Mouse (Mus musculus) CH12.LX (cell line): ENCODE results near the gene Mapk8ip3. TPM values are rescaled to one million over a fixed set of nuclear protein-coding genes. Genes with fewer than 3 reads are reported as not detected.

Source experiments
- DNase-seq: peaks from one replicate; pipeline ENCODE4 v3.0.0-alpha.2; 2013; ENCODE audit errors: extremely low read depth
- H3K27ac ChIP-seq: 2 replicates; pipeline ENCODE4 v1.5.1; 2012; ENCODE audit warnings: low read depth, mild to moderate bottlenecking, control low read depth, moderate library complexity; ENCODE audit not compliant: insufficient read depth
- H3K27me3 ChIP-seq: replicated peaks from 2 replicates; pipeline ENCODE3; 2012; ENCODE audit warnings: inconsistent platforms
- H3K36me3 ChIP-seq, 2 experiments: replicated peaks in 1 of 2; 2 replicates each; pipeline versions ENCODE3 to v1.6.1; 2012; ENCODE audit warnings: inconsistent platforms in 1 of 2, low read length in 1 of 2, mild to moderate bottlenecking in 1 of 2, mixed read lengths in 1 of 2, moderate library complexity in 1 of 2; ENCODE audit not compliant: control insufficient read depth in 1 of 2, insufficient read depth in 1 of 2
- H3K4me1 ChIP-seq, 2 experiments: 2 replicates each; pipeline ENCODE4 v1.6.1; 2012; ENCODE audit warnings: inconsistent platforms in 1 of 2, moderate library complexity in 1 of 2; ENCODE audit not compliant: insufficient read depth in 2 of 2, control insufficient read depth in 1 of 2
- H3K4me2 ChIP-seq: 2 replicates; pipeline ENCODE4 v1.6.1; 2012; ENCODE audit warnings: low read depth, mild to moderate bottlenecking, control low read depth; ENCODE audit not compliant: poor library complexity, insufficient read depth, severe bottlenecking
- H3K4me3 ChIP-seq, 3 experiments: fragments of 150-350 bp in 1 of 3; sonication (generic) in 1 of 3; replicated peaks in 1 of 3; 2 replicates each; pipeline versions ENCODE3 to v1.5.1; 2011 to 2012; ENCODE audit warnings: low read depth in 2 of 3, low read length in 2 of 3, mild to moderate bottlenecking in 2 of 3, moderate library complexity in 2 of 3, control low read depth in 1 of 3, improper control_type of control experiment in 1 of 3, inconsistent platforms in 1 of 3, mixed read lengths in 1 of 3; ENCODE audit not compliant: poor library complexity in 1 of 3
- H3K79me2 ChIP-seq: replicated peaks from 2 replicates; pipeline ENCODE4 v1.6.1; 2012; ENCODE audit warnings: mild to moderate bottlenecking, moderate library complexity; ENCODE audit not compliant: control insufficient read depth, poor library complexity, insufficient read depth, severe bottlenecking; ENCODE audit errors: extremely low read depth
- H3K9ac ChIP-seq: 2 replicates; pipeline ENCODE4 v1.6.1; 2012; ENCODE audit warnings: low read depth, mild to moderate bottlenecking, control low read depth, moderate library complexity; ENCODE audit not compliant: insufficient read depth
- H3K9me3 ChIP-seq: replicated peaks from 2 replicates; pipeline ENCODE3; 2012; ENCODE audit warnings: low read length, inconsistent platforms, mixed read lengths
- CHD1 ChIP-seq: IDR thresholded peaks from 2 replicates; pipeline ENCODE4 v1.6.1; 2012; ENCODE audit warnings: low read depth, low read length, improper control_type of control experiment, inconsistent platforms
- CHD2 ChIP-seq: IDR thresholded peaks from 2 replicates; pipeline ENCODE4 v1.6.1; 2011; ENCODE audit warnings: low read length, improper control_type of control experiment
- CTCF ChIP-seq, 2 experiments: IDR thresholded peaks in 1 of 2; conservative IDR thresholded peaks in 1 of 2; 2 replicates each; pipeline ENCODE4 v1.5.1; 2011 to 2012; ENCODE audit warnings: low read depth in 2 of 2, low read length in 2 of 2, improper control_type of control experiment in 1 of 2, inconsistent platforms in 1 of 2, mild to moderate bottlenecking in 1 of 2, moderate library complexity in 1 of 2
- ELF1 ChIP-seq: IDR thresholded peaks from 2 replicates; pipeline ENCODE4 v1.6.1; 2014; ENCODE audit warnings: low read depth, mild to moderate bottlenecking, inconsistent platforms, low read length, improper control_type of control experiment
- EP300 ChIP-seq: IDR thresholded peaks from 2 replicates; pipeline ENCODE4 v1.6.1; 2011; ENCODE audit warnings: low read length, improper control_type of control experiment
- GABPA ChIP-seq: IDR thresholded peaks from 2 replicates; pipeline ENCODE4 v1.6.1; 2012; ENCODE audit warnings: low read depth, low read length, improper control_type of control experiment, inconsistent platforms; ENCODE audit not compliant: insufficient replicate concordance
- HCFC1 ChIP-seq: IDR thresholded peaks from 2 replicates; pipeline ENCODE4 v1.6.1; 2012; ENCODE audit warnings: low read depth, mild to moderate bottlenecking, inconsistent platforms, low read length, improper control_type of control experiment
- JUN ChIP-seq: IDR thresholded peaks from 2 replicates; pipeline ENCODE4 v1.6.1; 2011; ENCODE audit warnings: low read depth, mild to moderate bottlenecking, low read length, improper control_type of control experiment, moderate library complexity; ENCODE audit not compliant: insufficient read depth
- JUND ChIP-seq: conservative IDR thresholded peaks from 2 replicates; pipeline ENCODE4 v1.6.1; 2011; ENCODE audit warnings: low read depth, low read length, improper control_type of control experiment
- MAX ChIP-seq: IDR thresholded peaks from 2 replicates; pipeline ENCODE4 v1.6.1; 2011; ENCODE audit warnings: low read length, improper control_type of control experiment
- MAZ ChIP-seq: IDR thresholded peaks from 2 replicates; pipeline ENCODE4 v1.6.1; 2012; ENCODE audit warnings: low read depth, mild to moderate bottlenecking, inconsistent platforms, low read length, improper control_type of control experiment, moderate library complexity
- PAX5 ChIP-seq: IDR thresholded peaks from 2 replicates; pipeline ENCODE4 v1.6.1; 2012; ENCODE audit warnings: low read length, inconsistent platforms, mixed read lengths
- POLR2AphosphoS2 ChIP-seq: IDR thresholded peaks from 2 replicates; pipeline ENCODE4 v1.6.1; 2011; ENCODE audit warnings: low read depth, low read length, improper control_type of control experiment
- RAD21 ChIP-seq: IDR thresholded peaks from 2 replicates; pipeline ENCODE4 v1.6.1; 2011; ENCODE audit warnings: low read depth, mild to moderate bottlenecking, low read length, improper control_type of control experiment, moderate library complexity
- RCOR1 ChIP-seq: conservative IDR thresholded peaks from 2 replicates; pipeline ENCODE4 v1.6.1; 2012; ENCODE audit warnings: low read depth, mild to moderate bottlenecking, inconsistent platforms, low read length, improper control_type of control experiment
- SMC3 ChIP-seq: IDR thresholded peaks from 2 replicates; pipeline ENCODE4 v1.6.1; 2011; ENCODE audit warnings: low read depth, low read length, improper control_type of control experiment
- TBP ChIP-seq: conservative IDR thresholded peaks from 2 replicates; pipeline ENCODE4 v1.6.1; 2011; ENCODE audit warnings: low read depth, low read length, improper control_type of control experiment
- TCF12 ChIP-seq: IDR thresholded peaks from 2 replicates; pipeline ENCODE4 v1.6.1; 2014; ENCODE audit warnings: low read depth, mild to moderate bottlenecking, inconsistent platforms, low read length, improper control_type of control experiment
- USF1 ChIP-seq: IDR thresholded peaks from 2 replicates; pipeline ENCODE4 v1.6.1; 2014; ENCODE audit warnings: low read depth, mild to moderate bottlenecking, inconsistent platforms, low read length, improper control_type of control experiment
- USF2 ChIP-seq: conservative IDR thresholded peaks from 2 replicates; pipeline ENCODE4 v1.6.1; 2011; ENCODE audit warnings: low read depth, low read length, improper control_type of control experiment
- ZKSCAN1 ChIP-seq: IDR thresholded peaks from 2 replicates; pipeline ENCODE4 v1.6.1; 2012; ENCODE audit warnings: low read depth, inconsistent platforms, low read length, improper control_type of control experiment, borderline replicate concordance
- dilution Hi-C: fragments of 300-500 bp; cut with MboI; formaldehyde crosslinking; loops from 2 replicates; pipeline ENCODE4 v1.14.3; 2020; ENCODE audit warnings: low sequenced_read_pairs; ENCODE audit not compliant: extremely low pct_unique_long_range_greater_than_20kb, extremely low pct_ligation_motif_present
- in situ Hi-C: fragments of 300-500 bp; cut with MboI; formaldehyde crosslinking; loops from 3 replicates; pipeline ENCODE4 v1.14.3; 2019; ENCODE audit warnings: low sequenced_read_pairs, low pct_ligation_motif_present, low pct_unique_long_range_greater_than_20kb, mixed read lengths
- polyA plus RNA-seq: library from polyadenylated mRNA; unstranded; fragments of >175 nt; gene quantifications from 2 replicates; pipeline ENCODE4 v1.2.1, GENCODE M21; 2012; ENCODE audit warnings: low read depth; ENCODE audit not compliant: insufficient read length
- total RNA-seq, 2 experiments: library from RNA; depleted of rRNA; stranded (reverse); fragments of 300-350 nt in 1 of 2; fragments of >200 nt in 1 of 2; gene quantifications; 2 replicates each; pipeline ENCODE4 v1.2.3; 2012 to 2014

The Mapk8ip3 gene
- total and polyA plus RNA-seq, 3 experiments = 14.5 to 44.0 (median 34.1) TPM

DNA sequence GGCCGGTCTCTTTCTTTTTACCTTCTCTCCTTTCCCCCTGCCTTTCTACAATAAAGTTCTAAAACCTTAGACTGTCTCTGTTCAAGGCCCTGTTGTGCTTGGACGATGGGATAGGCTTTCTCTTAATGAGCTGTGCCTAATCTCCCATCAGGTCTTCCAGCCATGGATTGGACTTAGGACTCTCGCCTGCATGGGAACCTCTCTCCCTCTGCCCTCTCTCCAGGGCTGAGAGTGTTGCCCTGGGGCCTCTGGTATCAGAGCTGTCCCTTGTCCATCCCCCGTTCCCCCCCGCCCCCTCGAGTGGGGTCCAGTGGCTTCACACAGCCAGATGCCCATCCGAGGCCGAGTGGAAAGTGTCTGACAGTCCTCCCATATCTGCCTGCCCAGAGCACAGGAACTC, 61.8 kb downstream of the Mapk8ip3 start:
- no peak overlapping the region for H3K27ac ChIP-seq
- no peak overlapping the region for H3K9ac ChIP-seq
- no peaks in the 10 kb centered on the region for H3K27me3 ChIP-seq
- H3K79me2 ChIP-seq = no peaks in the 10 kb centered on the region
- no peak for DNase-seq
- no peak overlapping the region for H3K4me2 ChIP-seq
- peaks cover 16 to 45% of the 10 kb centered on the region in 2 experiments for H3K4me1 ChIP-seq
- dilution Hi-C loops (no loop called here), in situ Hi-C loops (no loop called here)
- peaks cover 0 to 33% of the 10 kb centered on the region in 2 experiments for H3K36me3 ChIP-seq
- H3K4me3 ChIP-seq = no peak overlapping the region
- no peaks in the 10 kb centered on the region for H3K9me3 ChIP-seq
- TF ChIP-seq TBP = no peak
- no peak for TF ChIP-seq MAX
- TF ChIP-seq PAX5 = no peak
- TF ChIP-seq, all 38 proteins: peak for 0

DNA sequence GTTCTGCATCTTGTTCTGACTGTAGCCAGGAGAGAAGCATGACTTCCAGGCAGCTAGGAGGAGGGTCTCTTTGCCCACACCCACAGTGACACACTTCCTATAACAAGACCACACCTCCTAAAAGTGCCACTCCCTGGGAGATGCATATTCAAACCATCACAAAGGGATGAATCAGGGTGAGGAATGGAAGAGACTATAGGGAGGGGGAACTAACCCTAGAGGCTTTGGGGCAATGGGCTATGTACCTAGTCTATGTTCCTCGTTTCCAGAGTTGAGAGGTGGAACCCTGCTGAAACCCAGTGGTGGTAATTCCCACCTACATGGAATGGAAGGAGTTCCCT, 62.4 kb downstream of the Mapk8ip3 start:
- in situ Hi-C loops (no loop called here), dilution Hi-C loops (no loop called here)
- TF ChIP-seq SMC3 (no peak), USF2 (no peak), CTCF (conservative IDR thresholded peaks at IDR 0.05 in 1 of 2, IDR thresholded peaks at IDR 0.05 in 1 of 2; ENCODE audit: low read depth in 2 of 2, low read length in 2 of 2) (no peak), RCOR1 (no peak)
- no peaks in the 10 kb centered on the region for H3K27me3 ChIP-seq
- H3K36me3 ChIP-seq = peaks cover 0 to 33% of the 10 kb centered on the region in 2 experiments
- no peak overlapping the region for H3K27ac ChIP-seq
- no peak overlapping the region for H3K4me2 ChIP-seq
- no peaks in the 10 kb centered on the region for H3K79me2 ChIP-seq
- no peaks in the 10 kb centered on the region for H3K9me3 ChIP-seq
- no peak for DNase-seq
- peaks cover 16 to 42% of the 10 kb centered on the region in 2 experiments for H3K4me1 ChIP-seq
- H3K9ac ChIP-seq = no peak overlapping the region
- H3K4me3 ChIP-seq = no peak overlapping the region

DNA sequence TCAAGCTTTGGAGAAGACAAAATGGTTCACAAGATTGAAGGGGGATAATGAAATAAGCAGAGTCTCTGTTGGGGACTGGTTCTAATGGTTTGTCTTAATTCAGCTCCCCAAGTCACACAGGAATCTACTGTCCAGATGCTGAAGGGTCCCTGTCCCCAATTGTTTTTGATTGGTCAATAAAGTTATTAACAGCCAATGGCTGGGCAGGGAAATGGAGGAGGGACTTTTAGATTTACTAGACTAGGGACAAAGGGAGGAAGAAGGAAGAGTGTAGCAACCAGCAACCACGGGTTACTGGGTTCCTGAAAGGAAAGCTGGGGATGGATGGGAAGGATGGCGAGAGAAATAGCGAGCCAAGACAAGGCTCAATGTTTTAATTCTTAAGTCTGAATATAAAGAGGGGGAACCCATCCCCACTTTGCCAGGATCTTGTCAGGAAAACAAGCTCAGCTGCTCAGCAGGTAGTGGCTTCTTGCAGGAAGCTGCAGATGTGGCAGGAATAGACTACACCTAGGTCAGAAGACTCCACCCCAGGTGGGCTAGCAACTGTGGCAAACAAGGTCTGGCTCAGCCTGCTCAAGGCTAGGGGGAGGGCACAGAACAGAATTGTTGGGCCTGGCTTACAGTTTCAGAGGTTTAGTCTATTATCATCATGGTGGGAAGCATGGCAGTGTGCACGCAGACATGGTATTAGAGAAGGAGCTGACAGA, 62.9 kb downstream of the Mapk8ip3 start:
- in situ Hi-C loops (no loop called here), dilution Hi-C loops (no loop called here)
- Histone ChIP-seq H3K79me2 (no peaks in the 10 kb centered on the region), H3K27me3 (no peaks in the 10 kb centered on the region), H3K27ac (no peak overlapping the region), H3K4me2 (no peak overlapping the region), H3K36me3 (peaks cover 0 to 38% of the 10 kb centered on the region in 2 experiments), H3K9ac (no peak overlapping the region), H3K9me3 (no peaks in the 10 kb centered on the region), H3K4me1 (peaks cover 12 to 37% of the 10 kb centered on the region in 2 experiments), H3K4me3 (no peak overlapping the region)
- DNase-seq = no peak
- TF ChIP-seq JUND = no peak
- TF ChIP-seq POLR2AphosphoS2 = no peak
- no peak for TF ChIP-seq CTCF (conservative IDR thresholded peaks at IDR 0.05 in 1 of 2, IDR thresholded peaks at IDR 0.05 in 1 of 2; ENCODE audit: low read depth in 2 of 2, low read length in 2 of 2)
- no peak for TF ChIP-seq GABPA
- no peak for TF ChIP-seq CHD2
- no peak for TF ChIP-seq TCF12
- TF ChIP-seq EP300 = no peak
- no peak for TF ChIP-seq TBP
- TF ChIP-seq RCOR1 = no peak
- TF ChIP-seq USF1 = no peak
- TF ChIP-seq MAZ = no peak
- no peak for TF ChIP-seq CHD1
- TF ChIP-seq ZKSCAN1 = no peak
- TF ChIP-seq USF2 = no peak
- no peak for TF ChIP-seq RAD21
- no peak for TF ChIP-seq HCFC1
- no peak for TF ChIP-seq JUN
- no peak for TF ChIP-seq ELF1
